Mouse (Mus musculus) liver, adult 2 months (tissue): ENCODE results near the gene Krtcap2.

Source experiments
- CTCF ChIP-seq: fragments of 200-500 bp; IDR thresholded peaks from 2 replicates; pipeline ENCODE4 v1.5.1; 2011; ENCODE audit warnings: low read depth, low read length, control low read depth
- POLR2A ChIP-seq: fragments of 200-500 bp; IDR thresholded peaks from 2 replicates; pipeline ENCODE4 v1.6.1; 2011; ENCODE audit warnings: low read length, control low read depth; ENCODE audit not compliant: insufficient read depth; ENCODE audit errors: extremely low read depth

GRCm38 (mm10) chr3:89262417-89262816 is 16.7 kb downstream of the Krtcap2 start:
- TF ChIP-seq CTCF (no peak), POLR2A (no peak)
